Mouse (Mus musculus) E14TG2a.4 (cell line): Measurements from ENCODE around the gene Zscan5b.

Experiments used
- CTCF ChIP-seq: conservative IDR thresholded peaks from 2 replicates; pipeline ENCODE4 v1.5.1; 2014; ENCODE audit warnings: low read length
- NANOG ChIP-seq: IDR thresholded peaks from 2 replicates; pipeline ENCODE4 v1.6.1; 2014; ENCODE audit warnings: borderline replicate concordance, low read length, mixed read lengths
- POU5F1 ChIP-seq: IDR thresholded peaks from 2 replicates; pipeline ENCODE4 v1.6.1; 2014; ENCODE audit warnings: low read length, borderline replicate concordance

DNA sequence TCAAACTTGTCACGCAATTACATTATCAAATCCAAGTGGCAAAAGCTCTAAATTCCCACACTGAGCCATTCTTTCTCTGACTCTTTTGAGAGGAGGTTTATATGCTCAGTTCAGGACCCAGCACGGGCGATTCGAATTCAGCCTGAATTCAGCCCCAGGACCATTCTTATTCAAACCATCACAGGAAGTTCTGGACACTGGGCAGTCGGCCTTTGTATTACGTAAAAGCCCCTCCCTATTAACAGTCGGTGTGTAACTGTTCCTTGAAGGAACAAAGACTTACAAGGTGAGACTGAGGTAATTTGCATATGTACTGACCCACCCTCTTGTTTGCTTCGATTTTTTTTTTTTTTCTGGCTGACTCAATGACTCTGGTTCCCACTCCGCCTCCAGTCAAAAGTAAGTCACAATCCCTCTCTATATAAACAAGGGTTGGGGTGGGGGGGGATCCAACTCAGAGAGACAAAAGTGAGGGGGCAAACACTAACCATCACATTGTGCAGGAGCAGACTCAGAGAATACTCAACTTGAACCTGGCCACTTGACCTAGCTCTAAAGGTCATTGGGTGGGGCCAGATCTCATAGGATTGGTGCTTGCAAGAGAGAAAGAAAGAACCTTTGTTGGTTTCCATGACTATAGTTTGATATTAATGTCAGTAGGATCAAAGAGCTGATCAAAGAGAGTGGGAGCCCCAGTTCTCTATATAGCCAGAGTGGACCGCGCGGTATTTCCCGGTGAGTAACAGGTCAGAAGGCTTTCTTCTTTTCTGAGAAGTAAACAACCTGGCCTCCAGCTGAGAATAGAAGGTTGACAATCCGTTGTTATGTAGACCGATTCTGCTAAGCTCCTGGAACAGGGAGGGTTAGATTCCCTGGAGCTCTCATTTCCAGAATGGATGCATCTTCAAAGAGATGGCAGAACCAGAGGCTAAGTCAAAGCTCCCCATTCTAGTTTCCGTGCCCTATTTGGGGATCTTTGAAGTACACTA, 36.4 kb downstream of the Zscan5b start:
- TF ChIP-seq CTCF (no peak), POU5F1 (peak; percentile 68), NANOG (peak; percentile 78)
